Mouse (Mus musculus): ENCODE results near the gene Emilin1. TPM values are rescaled to one million over a fixed set of nuclear protein-coding genes. Genes with fewer than 3 reads are reported as not detected.
A peak's percentile ranks its signal among the peaks of the same experiment; 100 is the strongest.

Emilin1 gene
- 187 and 209 TPM in 2 replicates for polyA plus RNA-seq (2014; fragmentation: Nextera tagmentation; extraction: Ambion mirVana)

DNA sequence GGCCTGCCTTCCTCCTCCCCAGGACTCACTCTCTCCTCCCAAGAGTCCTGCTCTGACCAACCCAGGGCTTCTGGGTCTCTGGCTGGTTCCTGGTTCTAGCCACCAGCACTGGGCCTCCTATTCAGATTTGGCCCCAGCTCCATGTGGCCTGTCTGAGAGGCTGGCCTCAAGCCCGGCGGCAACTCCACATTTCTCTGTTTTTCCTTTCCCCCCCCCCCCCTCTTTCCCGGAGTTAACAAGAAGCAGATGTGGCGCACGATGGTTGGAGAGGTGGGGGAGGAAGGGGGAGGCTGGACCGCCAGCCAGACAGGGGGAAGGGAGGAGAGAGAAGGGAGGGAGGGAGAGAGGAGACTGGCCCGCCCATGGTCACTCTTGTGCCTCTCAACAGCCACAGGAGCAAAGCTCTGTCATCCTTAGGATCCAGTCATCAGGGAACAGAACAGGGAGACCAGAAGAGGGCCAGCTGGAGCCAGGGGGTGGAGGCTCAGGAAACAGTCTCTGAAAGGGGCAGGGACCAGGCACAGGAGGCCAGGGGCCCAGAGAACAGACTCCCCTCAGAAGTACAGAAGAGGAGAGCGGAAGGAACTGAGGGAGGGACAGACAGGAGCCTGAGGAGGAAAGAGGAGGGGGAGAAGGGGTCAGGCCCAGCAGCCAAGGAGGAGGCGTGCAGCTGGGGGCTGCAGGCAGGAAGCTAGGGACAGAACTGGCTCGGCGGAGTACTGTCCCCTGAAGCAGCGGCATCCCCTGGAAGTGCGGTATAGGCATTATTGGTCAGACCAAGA lies at the start of gene Emilin1:
TSS of gene Emilin1 (plus strand) at position 343 of the 782 bp plus-strand sequence.
- Histone ChIP-seq H3K27ac (ENCODE audit: low read depth) (peak within 1 kb of the TSS; percentile 96), H3K9ac (ENCODE audit: low read length) (peak within 1 kb of the TSS; percentile 84), H3K27me3 (replicated peaks; ENCODE audit: control insufficient read depth, insufficient read depth, low read length) (no peaks in the 10 kb centered on the region), H3K4me1 (replicated peaks; ENCODE audit: control insufficient read depth, insufficient read depth, low read length) (peaks cover 42% of the 10 kb centered on the region), H3K4me2 (ENCODE audit: low read length) (peak within 1 kb of the TSS; percentile 89), H3K4me3 (ENCODE audit: low read depth, low read length) (peak within 1 kb of the TSS; percentile 75), H3K9me3 (ENCODE audit: control insufficient read depth, low read length) (no peaks in the 10 kb centered on the region), H3K36me3 (ENCODE audit: control insufficient read depth, insufficient read depth, low read length) (peaks cover 15% of the 10 kb centered on the region)
- 19% methylated on average over 13 of the region's 13 CpGs for WGBS
- DNase-seq (ENCODE audit: low spot score): peak; percentile 85
- peak; percentile 68 for ATAC-seq (replicated peaks; ENCODE audit: low FRiP score, low TSS enrichment, low read depth)

DNA sequence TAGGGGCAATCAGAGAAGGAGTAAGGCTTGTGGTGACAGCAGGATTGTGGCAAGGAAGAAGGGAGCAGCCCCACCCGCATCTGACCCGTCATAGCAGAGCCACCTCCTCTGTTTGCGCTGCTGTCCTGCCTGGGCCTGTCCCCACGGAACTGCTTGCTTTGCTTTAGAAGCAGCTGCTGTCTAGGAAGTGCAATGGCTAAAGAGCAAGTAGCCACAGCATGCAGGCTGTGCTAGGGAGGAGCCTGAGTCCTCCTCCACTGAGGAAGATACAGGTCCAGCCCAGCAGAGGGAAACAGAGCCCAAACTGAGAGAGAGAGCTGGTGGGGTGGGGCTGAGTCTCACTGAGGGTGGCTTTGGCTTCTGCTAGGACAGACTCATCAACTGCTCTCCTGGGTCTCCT lies 49.4 kb upstream of the Emilin1 start:
- no peaks in the 10 kb centered on the region for H3K27me3 ChIP-seq (replicated peaks; ENCODE audit: control insufficient read depth, insufficient read depth, low read length)
- ATAC-seq (replicated peaks; ENCODE audit: low FRiP score, low TSS enrichment, low read depth) (no peak), DNase-seq (ENCODE audit: low spot score) (no peak)
- peaks cover 1% of the 10 kb centered on the region; the same call in 1 of the 2 replicates for H3K4me1 ChIP-seq (replicated peaks; ENCODE audit: control insufficient read depth, insufficient read depth, low read length)
- WGBS: 50% methylated on average over 4 of the region's 4 CpGs
- H3K9me3 ChIP-seq (ENCODE audit: control insufficient read depth, low read length): no peaks in the 10 kb centered on the region
- H3K4me2 ChIP-seq (ENCODE audit: low read length): no peak overlapping the region
- no peak overlapping the region for H3K9ac ChIP-seq (ENCODE audit: low read length)
- no peak overlapping the region for H3K4me3 ChIP-seq (ENCODE audit: low read depth, low read length)
- H3K36me3 ChIP-seq (ENCODE audit: control insufficient read depth, insufficient read depth, low read length): no peaks in the 10 kb centered on the region
- no peak overlapping the region for H3K27ac ChIP-seq (ENCODE audit: low read depth)

DNA sequence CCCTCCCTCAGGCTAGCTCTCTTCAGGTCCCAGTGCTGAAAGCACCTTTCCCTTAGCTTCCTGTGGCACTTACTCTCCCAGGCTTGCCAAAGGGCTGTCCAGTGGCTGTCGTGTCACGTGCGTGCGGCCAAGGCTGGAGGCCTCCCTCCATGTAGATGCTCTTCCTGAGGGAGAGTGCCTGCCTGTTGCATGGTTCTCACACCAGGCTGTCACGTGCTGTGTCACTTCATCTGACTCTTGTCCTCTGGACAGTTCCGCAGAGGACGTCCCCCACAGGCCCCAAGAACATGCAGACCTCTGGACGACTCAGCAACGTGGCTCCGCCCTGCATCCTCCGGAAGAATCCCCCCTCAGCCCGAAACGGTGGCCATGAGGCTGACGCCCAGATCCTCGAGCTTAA lies 48.9 kb upstream of the Emilin1 start:
- ATAC-seq (replicated peaks; ENCODE audit: low FRiP score, low TSS enrichment, low read depth): no peak
- 51% methylated on average over 15 of the region's 15 CpGs for WGBS

DNA sequence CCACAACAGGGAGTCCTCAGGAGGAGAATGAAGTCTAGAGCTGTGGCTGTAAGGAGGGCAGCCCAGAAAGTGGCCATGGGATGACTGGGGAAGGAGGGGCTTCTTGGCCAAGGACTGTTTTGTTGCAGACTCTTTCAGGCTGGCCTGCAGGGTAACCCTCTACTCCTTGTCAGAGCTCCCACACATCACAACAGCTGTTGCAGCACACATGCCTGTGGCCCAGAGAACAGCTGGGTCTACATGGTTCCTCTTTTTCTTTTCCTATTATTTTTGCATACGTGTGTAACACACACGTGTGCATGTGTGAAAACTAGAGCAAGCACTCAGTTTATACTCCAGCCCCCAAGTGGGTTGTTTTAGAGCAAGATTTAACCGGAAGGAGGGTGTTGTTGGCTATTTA lies 46.3 kb upstream of the Emilin1 start:
- peaks cover 13% of the 10 kb centered on the region for H3K4me1 ChIP-seq (replicated peaks; ENCODE audit: control insufficient read depth, insufficient read depth, low read length)
- no peak overlapping the region for H3K9ac ChIP-seq (ENCODE audit: low read length)
- DNase-seq (ENCODE audit: low spot score): no peak
- H3K36me3 ChIP-seq (ENCODE audit: control insufficient read depth, insufficient read depth, low read length): peaks cover 9% of the 10 kb centered on the region
- H3K9me3 ChIP-seq (ENCODE audit: control insufficient read depth, low read length): no peaks in the 10 kb centered on the region
- WGBS: 90% methylated on average over 3 of the region's 3 CpGs
- no peaks in the 10 kb centered on the region for H3K27me3 ChIP-seq (replicated peaks; ENCODE audit: control insufficient read depth, insufficient read depth, low read length)
- ATAC-seq (replicated peaks; ENCODE audit: low FRiP score, low TSS enrichment, low read depth): no peak
- H3K4me2 ChIP-seq (ENCODE audit: low read length): no peak overlapping the region
- no peak overlapping the region for H3K27ac ChIP-seq (ENCODE audit: low read depth)
- no peak overlapping the region for H3K4me3 ChIP-seq (ENCODE audit: low read depth, low read length)

More for the DNA sequence above, 48.9 kb upstream of the Emilin1 start:
- Histone ChIP-seq H3K9me3 (ENCODE audit: control insufficient read depth, low read length) (no peaks in the 10 kb centered on the region), H3K4me2 (ENCODE audit: low read length) (no peak overlapping the region), H3K27me3 (replicated peaks; ENCODE audit: control insufficient read depth, insufficient read depth, low read length) (no peaks in the 10 kb centered on the region), H3K4me1 (replicated peaks; ENCODE audit: control insufficient read depth, insufficient read depth, low read length) (peaks cover 4% of the 10 kb centered on the region; the same call in 1 of the 2 replicates), H3K27ac (ENCODE audit: low read depth) (no peak overlapping the region), H3K36me3 (ENCODE audit: control insufficient read depth, insufficient read depth, low read length) (no peaks in the 10 kb centered on the region), H3K4me3 (ENCODE audit: low read depth, low read length) (no peak overlapping the region), H3K9ac (ENCODE audit: low read length) (no peak overlapping the region)
- no peak for DNase-seq (ENCODE audit: low spot score)

DNA sequence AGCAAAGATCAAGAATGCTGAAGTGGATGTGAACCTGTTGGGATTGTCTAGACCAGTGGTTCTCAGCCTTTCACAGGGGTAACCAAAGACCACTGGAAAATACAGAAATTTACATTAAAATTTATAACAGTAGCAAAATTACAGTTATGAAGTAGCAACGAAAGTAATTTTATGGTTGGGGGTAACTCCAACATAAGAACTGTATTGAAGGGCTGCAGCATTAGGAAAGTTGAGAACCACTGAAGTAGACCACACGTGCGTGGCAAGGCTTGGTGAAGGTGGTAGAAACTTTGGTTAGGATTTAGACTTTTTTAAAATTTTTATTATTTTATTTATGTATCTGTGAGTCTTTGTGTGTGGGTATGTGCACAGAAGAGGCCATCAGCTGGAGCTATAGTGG lies 45.5 kb upstream of the Emilin1 start, which contains the start of gene Tmem214:
TSS of gene Tmem214 (plus strand) at position 301 of the 400 bp plus-strand sequence.
- Histone ChIP-seq H3K36me3 (ENCODE audit: control insufficient read depth, insufficient read depth, low read length) (peaks cover 17% of the 10 kb centered on the region), H3K4me2 (ENCODE audit: low read length) (peak within 1 kb of the TSS; percentile 61), H3K9me3 (ENCODE audit: control insufficient read depth, low read length) (no peaks in the 10 kb centered on the region), H3K4me3 (ENCODE audit: low read depth, low read length) (0 out of 2 replicates have a peak within 1 kb of the TSS, but pooled peaks have one; percentile 95), H3K9ac (ENCODE audit: low read length) (no peak within 1 kb of the TSS), H3K4me1 (replicated peaks; ENCODE audit: control insufficient read depth, insufficient read depth, low read length) (peaks cover 13% of the 10 kb centered on the region), H3K27ac (ENCODE audit: low read depth) (no peak within 1 kb of the TSS), H3K27me3 (replicated peaks; ENCODE audit: control insufficient read depth, insufficient read depth, low read length) (no peaks in the 10 kb centered on the region)
- ATAC-seq (replicated peaks; ENCODE audit: low FRiP score, low TSS enrichment, low read depth) (no peak), DNase-seq (ENCODE audit: low spot score) (no peak)
- 91% methylated on average over 3 of the region's 3 CpGs for WGBS

DNA sequence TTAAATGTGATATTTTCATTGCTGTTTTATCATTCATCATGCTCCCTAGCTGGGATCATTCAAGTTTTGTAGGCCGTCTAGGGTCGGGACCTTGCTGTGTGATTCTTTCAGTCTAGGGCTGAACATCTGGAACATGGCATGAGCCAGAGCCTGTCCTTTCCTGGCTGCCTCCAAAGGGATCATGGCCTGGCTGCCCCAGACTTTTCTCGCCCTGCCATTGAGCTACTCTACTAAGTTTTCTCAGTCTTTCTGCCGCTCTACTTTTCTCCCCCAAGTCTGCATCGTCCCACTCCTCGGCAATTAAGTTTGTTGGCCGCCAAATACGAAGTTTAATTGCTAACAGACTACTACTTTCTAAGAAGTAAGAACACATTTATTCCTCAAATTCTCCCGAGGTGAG lies 44.2 kb upstream of the Emilin1 start:
- Histone ChIP-seq H3K9ac (ENCODE audit: low read length) (peak overlapping the region; percentile 92), H3K4me2 (ENCODE audit: low read length) (peak overlapping the region; percentile 61), H3K9me3 (ENCODE audit: control insufficient read depth, low read length) (no peaks in the 10 kb centered on the region), H3K27ac (ENCODE audit: low read depth) (no peak overlapping the region), H3K4me1 (replicated peaks; ENCODE audit: control insufficient read depth, insufficient read depth, low read length) (peaks cover 13% of the 10 kb centered on the region), H3K36me3 (ENCODE audit: control insufficient read depth, insufficient read depth, low read length) (peaks cover 30% of the 10 kb centered on the region), H3K4me3 (ENCODE audit: low read depth, low read length) (peak overlapping the region; percentile 95), H3K27me3 (replicated peaks; ENCODE audit: control insufficient read depth, insufficient read depth, low read length) (no peaks in the 10 kb centered on the region)
- ATAC-seq (replicated peaks; ENCODE audit: low FRiP score, low TSS enrichment, low read depth): peak; percentile 54
- DNase-seq (ENCODE audit: low spot score): no peak
- 20% methylated on average over 9 of the region's 9 CpGs for WGBS

DNA sequence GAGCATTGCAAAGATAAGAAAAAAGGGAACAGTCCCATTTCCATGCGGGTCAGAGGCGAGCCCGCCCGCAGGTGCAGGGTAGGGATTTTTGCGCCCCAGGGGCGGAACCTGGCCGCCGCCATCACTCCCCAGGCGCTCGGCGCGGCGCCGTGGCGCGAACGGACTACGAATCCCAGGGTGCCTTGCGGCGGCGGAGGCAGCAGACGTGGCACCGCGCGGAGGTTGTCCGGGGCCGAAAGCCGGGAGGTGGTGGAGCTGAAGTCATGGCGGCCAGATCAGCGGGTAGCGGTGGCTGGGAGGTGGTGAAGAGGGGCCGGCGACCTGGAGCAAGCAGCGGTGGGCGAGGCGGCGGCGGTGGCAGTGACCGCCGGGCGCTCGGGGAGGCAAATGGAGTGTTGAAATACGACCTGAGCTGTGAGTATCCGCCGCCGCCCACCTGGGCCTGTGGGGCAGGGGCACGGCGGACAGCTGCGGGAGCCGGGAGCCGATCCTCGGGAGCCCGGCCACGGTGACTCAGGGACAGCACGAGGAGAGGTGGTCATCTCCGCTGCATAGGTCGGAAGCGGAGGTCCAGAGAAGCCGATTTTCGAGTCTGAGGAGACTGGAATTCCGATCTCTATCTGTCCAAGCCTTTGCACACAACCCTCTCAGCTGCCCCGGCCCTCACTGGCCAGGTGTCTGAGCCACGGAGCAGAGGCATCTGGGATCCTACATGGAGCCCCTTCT lies 43.6 kb upstream of the Emilin1 start:
- H3K4me3 ChIP-seq (ENCODE audit: low read depth, low read length): peak overlapping the region; percentile 95

DNA sequence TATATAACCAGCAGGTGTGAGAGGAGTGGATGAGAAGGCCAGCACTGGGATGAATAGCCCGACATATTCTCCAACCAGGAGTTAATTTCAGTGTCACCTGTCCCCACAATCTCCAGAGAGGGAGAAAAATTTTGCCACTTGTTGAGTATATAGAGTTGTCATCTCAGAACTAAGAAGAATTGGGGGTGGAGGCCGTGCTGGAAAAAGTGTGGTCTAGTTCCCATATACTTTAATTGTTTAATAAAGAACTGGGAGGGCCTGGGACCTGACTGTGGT lies 43.1 kb upstream of the Emilin1 start:
- no peak for ATAC-seq (replicated peaks; ENCODE audit: low FRiP score, low TSS enrichment, low read depth)
- Histone ChIP-seq H3K4me2 (ENCODE audit: low read length) (peak overlapping the region; percentile 61), H3K27ac (ENCODE audit: low read depth) (0 out of 2 replicates have a peak overlapping the region, but pooled peaks have one; percentile 2), H3K4me1 (replicated peaks; ENCODE audit: control insufficient read depth, insufficient read depth, low read length) (peaks cover 13% of the 10 kb centered on the region), H3K4me3 (ENCODE audit: low read depth, low read length) (peak overlapping the region; percentile 95), H3K9ac (ENCODE audit: low read length) (peak overlapping the region; percentile 92), H3K9me3 (ENCODE audit: control insufficient read depth, low read length) (no peaks in the 10 kb centered on the region), H3K27me3 (replicated peaks; ENCODE audit: control insufficient read depth, insufficient read depth, low read length) (no peaks in the 10 kb centered on the region), H3K36me3 (ENCODE audit: control insufficient read depth, insufficient read depth, low read length) (peaks cover 41% of the 10 kb centered on the region)
- DNase-seq (ENCODE audit: low spot score): no peak
- WGBS: 20% methylated on average over 2 of the region's 2 CpGs

More for the DNA sequence above, 43.6 kb upstream of the Emilin1 start:
- H3K9ac ChIP-seq (ENCODE audit: low read length): peak overlapping the region; percentile 92
- under 1% methylated on average over 63 of the region's 63 CpGs for WGBS
- H3K9me3 ChIP-seq (ENCODE audit: control insufficient read depth, low read length): no peaks in the 10 kb centered on the region
- H3K36me3 ChIP-seq (ENCODE audit: control insufficient read depth, insufficient read depth, low read length): peaks cover 36% of the 10 kb centered on the region
- peaks cover 13% of the 10 kb centered on the region for H3K4me1 ChIP-seq (replicated peaks; ENCODE audit: control insufficient read depth, insufficient read depth, low read length)
- peak overlapping the region; percentile 61 for H3K4me2 ChIP-seq (ENCODE audit: low read length)
- no peaks in the 10 kb centered on the region for H3K27me3 ChIP-seq (replicated peaks; ENCODE audit: control insufficient read depth, insufficient read depth, low read length)
- 0 out of 2 replicates have a peak overlapping the region, but pooled peaks have one; percentile 2 for H3K27ac ChIP-seq (ENCODE audit: low read depth)
- peak; percentile 96 for DNase-seq (ENCODE audit: low spot score)
- ATAC-seq (replicated peaks; ENCODE audit: low FRiP score, low TSS enrichment, low read depth): peak; percentile 91
